Mouse (Mus musculus): ENCODE data around the gene Mrps6. TPM values are rescaled to one million over a fixed set of nuclear protein-coding genes. Genes with fewer than 3 reads are reported as not detected.

Mrps6 gene
- 178 and 201 TPM in 2 replicates for polyA plus RNA-seq (2015; fragmentation: Nextera tagmentation; extraction: Ambion mirVana)

GRCm38 (mm10) chr16:92057852-92058643 is at the start of gene Mrps6, which contains the start of the genes Gm49711 and Slc5a3:
Gene Mrps6 (plus strand): TSS chr16:92058270.
Gene Gm49711 (plus strand): TSS chr16:92058316.
Gene Slc5a3 (plus strand): TSS chr16:92058322.

Other genes starting within 250 kb of the Mrps6 start
- gene Gm49711, start within 50 bp of the Mrps6 start, polyA plus RNA-seq (2015; fragmentation: Nextera tagmentation; extraction: Ambion mirVana) = 0.12 and 0.15 TPM in 2 replicates
- gene Slc5a3, start 52 bp downstream of the Mrps6 start, polyA plus RNA-seq (2015; fragmentation: Nextera tagmentation; extraction: Ambion mirVana) = 4.2 and 4.9 TPM in 2 replicates
- 0.07 TPM in 1 of 2 replicates, not detected in the other for gene Kcne2, start 234.1 kb downstream of the Mrps6 start, polyA plus RNA-seq (2015; fragmentation: Nextera tagmentation; extraction: Ambion mirVana)
- gene Smim11, start 243.0 kb downstream of the Mrps6 start, polyA plus RNA-seq (2015; fragmentation: Nextera tagmentation; extraction: Ambion mirVana) = 110 and 121 TPM in 2 replicates

All from urinary bladder, postnatal 0 days (tissue).